ENCODE assay signal across 9 mouse cellular contexts in genomic region chr13:98440293-98440952, GRCm38 (mm10). TPM values are rescaled to one million over a fixed set of nuclear protein-coding genes. Genes with fewer than 3 reads are reported as not detected.
DNase-seq lines count a peak whose midpoint lies in the region; ATAC-seq lines count a peak whose summit lies in the region.
"Had no signal": no experiment of that assay in that cellular context is flagged by ENCODE, and none has a peak within 500 bp of the region (broad histone marks: within the 10 kb centered on the region; RNA-seq: fewer than 3 reads in every experiment).

No protein-coding gene starts in this region.

- no peaks in the 10 kb centered on the region for H3K27me3 ChIP-seq in heart, embryonic 10.5 days (ENCODE audit: insufficient read depth, poor library complexity, severe bottlenecking)
- H3K27me3 ChIP-seq in embryonic facial prominence, embryonic 14.5 days (replicated peaks; ENCODE audit: control insufficient read depth, insufficient read depth, low read length), result no peaks in the 10 kb centered on the region

- DNase-seq in heart, embryonic 10.5 days (ENCODE audit: low spot score), result peak; percentile 72
- no peak for DNase-seq in heart, adult 9 months (ENCODE audit: low spot score in 2 of 2)
- DNase-seq in 3134 (ENCODE audit: extremely low read depth, insufficient read length, low spot score), result peak; percentile 31
- peak; percentile 84 for DNase-seq in embryonic facial prominence, embryonic 14.5 days (ENCODE audit: low spot score)
- peak; percentile 71 to 79 for DNase-seq in kidney, postnatal 4 days
- no peak for DNase-seq in layer of hippocampus, postnatal 10 days (ENCODE audit: low spot score in 2 of 2)
- DNase-seq in left cerebral cortex, adult 11 months (ENCODE audit: low spot score), result no peak

- H3K4me2 ChIP-seq in embryonic facial prominence, embryonic 14.5 days (ENCODE audit: low read depth, low read length), result no peak overlapping the region; the same call in 1 of the 2 replicates
- H3K4me2 ChIP-seq: hindbrain, embryonic 14.5 days had no signal

- ATAC-seq in embryonic facial prominence, embryonic 14.5 days (ENCODE audit: low read depth), result no peak
- ATAC-seq in granulocyte monocyte progenitor cell, adult 5-6 weeks (replicated peaks; ENCODE audit: poor library complexity, severe bottlenecking), result no peak

- 43% methylated on average over 13 of the region's 13 CpGs for WGBS in heart, embryonic 10.5 days
- 29% methylated on average over 13 of the region's 13 CpGs for WGBS in embryonic facial prominence, embryonic 14.5 days

- no peak overlapping the region for H3K27ac ChIP-seq in heart, embryonic 10.5 days
- H3K27ac ChIP-seq in embryonic facial prominence, embryonic 14.5 days (replicated peaks; ENCODE audit: low read depth, low read length), result peak overlapping the region; percentile 58; the same call in 1 of the 2 replicates
- H3K27ac ChIP-seq: hindbrain, embryonic 14.5 days had no signal

- H3K4me1 ChIP-seq in heart, embryonic 10.5 days, result no peaks in the 10 kb centered on the region
- peaks cover 4% of the 10 kb centered on the region; the same call in 1 of the 2 replicates for H3K4me1 ChIP-seq in embryonic facial prominence, embryonic 14.5 days (ENCODE audit: control insufficient read depth, insufficient read depth, low read length)

- no peaks in the 10 kb centered on the region for H3K36me3 ChIP-seq in heart, embryonic 10.5 days
- H3K36me3 ChIP-seq in embryonic facial prominence, embryonic 14.5 days (ENCODE audit: control insufficient read depth, insufficient read depth, low read length), result no peaks in the 10 kb centered on the region

- no peak overlapping the region for H3K9ac ChIP-seq in embryonic facial prominence, embryonic 14.5 days (ENCODE audit: low read depth, low read length)
- H3K9ac ChIP-seq: hindbrain, embryonic 14.5 days had no signal

- H3K9me3 ChIP-seq in heart, embryonic 10.5 days, result no peaks in the 10 kb centered on the region
- peaks cover 6% of the 10 kb centered on the region; the same call in 1 of the 2 replicates for H3K9me3 ChIP-seq in embryonic facial prominence, embryonic 14.5 days (ENCODE audit: control insufficient read depth, low read length)

- H3K4me3 ChIP-seq in heart, embryonic 10.5 days, result 0 out of 2 replicates have a peak overlapping the region, but pooled peaks have one; percentile 8
- no peak overlapping the region for H3K4me3 ChIP-seq in embryonic facial prominence, embryonic 14.5 days (ENCODE audit: low read depth, low read length)

RNA-seq across cellular contexts. Expression of gene Gm10320, which starts 51.4 kb away (rescaled TPM):
- polyA plus RNA-seq in heart, embryonic 10.5 days (2016; fragmentation: Nextera tagmentation; extraction: Ambion mirVana), result 0.48 and 0.82 TPM in 2 replicates
- polyA plus RNA-seq in embryonic facial prominence, embryonic 14.5 days (2014; fragmentation: Nextera tagmentation; extraction: Ambion mirVana), result 1.5 and 2.4 TPM in 2 replicates
- total RNA-seq in granulocyte monocyte progenitor cell, adult 5-6 weeks (2014; fragmentation: Nextera tagmentation), result 2.2 and 5.0 TPM in 2 replicates
- total RNA-seq in granulocyte monocyte progenitor cell, adult 5-6 weeks (2017), result 2.2 and 3.5 TPM in 2 replicates
- not detected for total RNA-seq in layer of hippocampus, postnatal 10 days (2021)

Comparison
In these comparisons a context has a peak if more than half of its experiments do, and no peak if none do; other contexts are left out.
1. DNase-seq: peak in heart, embryonic 10.5 days (single experiment), 3134 (single experiment), embryonic facial prominence, embryonic 14.5 days (single experiment) and kidney, postnatal 4 days (2 of 2); none in heart, adult 9 months (0 of 2), layer of hippocampus, postnatal 10 days (0 of 2) and left cerebral cortex, adult 11 months (single experiment).